Mouse (Mus musculus) gastrocnemius, postnatal 14 days (tissue): Measurements from ENCODE around the gene Brox. TPM values are rescaled to one million over a fixed set of nuclear protein-coding genes. Genes with fewer than 3 reads are reported as not detected.

Experiments
- DNase-seq: peaks from one replicate; pipeline ENCODE4 v3.0.0; 2021; ENCODE audit warnings: mixed read lengths
- intact Hi-C: fragments of 180-260 bp; cut with DNase I; formaldehyde crosslinking; loops from one replicate; pipeline ENCODE4 v1.15.1; 2025; ENCODE audit warnings: low total_unique reads
- total RNA-seq, 2 experiments: library from RNA; stranded (reverse); gene quantifications; 2 replicates each; pipeline ENCODE4 v1.2.3; 2021

Gene Brox
- total RNA-seq, 2 experiments from 2014 or later: 17.7 to 19.5 TPM

DNA sequence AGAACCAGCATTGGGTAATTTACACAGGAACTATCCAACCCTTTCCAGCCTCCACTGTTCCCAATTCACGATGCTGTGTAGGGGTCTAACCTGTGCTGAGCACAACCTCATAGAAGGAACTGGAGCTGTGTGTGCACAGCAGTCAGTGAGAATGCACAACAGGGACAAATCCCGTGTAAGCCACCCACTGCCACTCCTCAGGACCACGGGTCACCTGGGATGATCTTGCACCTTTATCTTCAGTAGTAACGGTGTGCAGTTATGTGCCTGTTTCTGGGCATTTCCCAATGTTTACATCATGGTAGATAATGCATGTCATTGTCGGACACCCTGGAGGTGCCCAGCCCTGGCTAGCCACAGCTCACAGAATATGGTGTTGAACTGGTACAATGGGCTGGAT, 21.3 kb downstream of the Brox start:
- intact Hi-C loops: no loop called here

DNA sequence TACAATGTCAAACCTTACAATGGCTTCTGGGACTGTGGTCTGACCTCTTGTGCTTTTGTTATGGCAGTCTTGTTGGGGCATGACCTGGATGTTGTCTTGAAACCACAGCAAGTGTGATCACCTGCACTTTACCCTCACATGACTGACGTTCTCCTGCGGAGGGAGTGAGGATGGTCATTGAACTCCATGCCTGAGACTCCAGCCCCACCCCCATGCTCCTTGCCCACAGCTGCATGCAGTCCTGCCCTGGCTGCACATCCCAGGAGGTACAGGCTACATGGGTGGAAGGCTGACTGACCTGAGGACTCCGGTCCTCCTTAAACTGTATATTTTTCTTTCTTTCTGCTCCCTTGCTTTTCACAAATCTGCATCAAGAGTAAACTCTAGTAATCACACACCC, 22.7 kb downstream of the Brox start:
- intact Hi-C loops: no loop called here
- DNase-seq: no peak

More for the DNA sequence above, 21.3 kb downstream of the Brox start:
- DNase-seq: no peak

DNA sequence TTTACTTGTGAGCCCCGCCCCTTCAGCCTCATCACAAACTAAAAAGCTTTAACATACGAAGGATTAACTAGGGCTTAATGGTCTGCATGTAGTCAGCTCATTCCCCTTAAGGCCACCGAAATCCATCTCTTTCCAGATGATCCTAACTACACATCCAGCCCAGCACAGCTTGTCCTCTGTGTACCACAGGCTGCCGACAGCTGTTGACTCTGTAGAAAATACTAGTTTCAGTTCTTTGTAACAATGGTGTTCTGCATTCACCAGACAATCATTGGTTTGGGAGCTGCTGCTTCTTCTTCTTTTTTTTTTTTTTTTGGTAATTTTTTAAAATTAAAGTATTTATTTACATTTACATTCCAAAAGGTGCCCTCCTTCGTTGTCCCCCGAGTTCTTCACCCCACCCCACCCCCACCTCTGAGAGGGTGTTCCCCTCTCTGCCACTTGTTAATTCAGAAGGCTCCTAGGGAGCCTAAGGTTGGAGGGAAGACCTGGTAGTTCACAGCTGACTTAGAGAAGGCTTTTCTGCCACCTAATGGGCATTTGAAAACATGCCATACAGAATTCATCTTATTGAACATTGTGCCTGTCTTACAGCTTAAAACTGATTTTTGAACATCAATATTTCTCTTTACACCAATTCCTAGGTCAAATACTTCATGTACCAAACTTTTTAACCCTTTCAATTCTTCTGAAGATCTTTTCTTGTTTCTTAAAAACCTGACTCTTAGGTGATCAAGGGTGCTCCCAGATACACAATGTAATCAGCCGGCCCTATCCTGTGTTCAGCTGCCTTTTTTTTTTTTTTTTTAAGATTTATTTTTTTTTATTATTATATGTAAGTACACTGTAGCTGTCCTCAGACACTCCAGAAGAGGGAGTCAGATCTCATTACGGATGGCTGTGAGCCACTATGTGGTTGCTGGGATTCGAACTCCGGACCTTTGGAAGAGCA, 23.9 kb downstream of the Brox start:
- intact Hi-C loops: no loop called here
- no peak for DNase-seq

DNA sequence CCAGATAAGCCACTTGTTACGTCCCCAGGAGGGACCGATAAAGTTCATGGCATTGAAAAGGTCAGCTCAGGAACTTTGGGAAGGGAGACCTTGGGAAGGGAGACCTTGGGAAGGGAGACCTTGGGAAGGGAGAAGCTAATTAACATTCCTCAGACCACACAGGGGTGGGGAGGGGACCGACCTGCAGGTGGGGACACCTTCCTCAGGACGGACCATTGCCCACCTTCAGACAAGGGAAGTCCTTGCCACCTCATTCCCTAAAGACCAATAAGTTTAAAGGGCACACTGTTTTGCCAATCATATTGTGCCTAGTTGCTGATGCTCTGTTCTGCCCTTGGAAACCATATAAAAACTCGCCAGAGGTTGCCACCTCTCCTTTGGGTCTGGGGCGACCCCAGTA, 29.4 kb downstream of the Brox start:
- intact Hi-C loops: no loop called here
- DNase-seq: no peak

DNA sequence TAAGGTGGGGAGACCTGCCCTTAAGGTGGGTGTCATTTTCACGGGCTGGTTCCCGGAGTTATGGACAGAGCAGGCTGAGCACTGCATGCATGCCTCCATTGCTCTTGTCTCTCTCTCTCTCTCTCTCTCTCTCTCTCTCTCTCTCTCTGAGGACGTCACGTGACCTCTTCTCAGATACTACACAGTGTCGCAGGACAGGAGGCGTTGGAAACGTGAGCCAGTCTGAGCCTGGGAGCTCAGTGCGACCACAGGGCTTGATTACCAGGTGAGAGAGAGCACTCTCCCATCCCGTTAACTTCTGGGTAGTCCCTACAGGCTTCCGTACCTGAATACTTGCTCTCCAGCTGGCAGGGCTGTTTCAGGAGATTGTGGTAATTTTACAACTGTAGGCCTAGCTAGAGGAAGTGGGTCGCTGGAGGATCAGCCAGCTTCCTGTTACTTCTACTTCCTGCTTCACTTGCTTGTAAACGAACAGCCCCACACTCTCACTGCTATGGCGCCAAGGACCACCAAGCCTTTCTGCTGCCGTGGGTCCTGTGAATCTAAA, 31.1 kb downstream of the Brox start:
- intact Hi-C loops: no loop called here
- no peak for DNase-seq

DNA sequence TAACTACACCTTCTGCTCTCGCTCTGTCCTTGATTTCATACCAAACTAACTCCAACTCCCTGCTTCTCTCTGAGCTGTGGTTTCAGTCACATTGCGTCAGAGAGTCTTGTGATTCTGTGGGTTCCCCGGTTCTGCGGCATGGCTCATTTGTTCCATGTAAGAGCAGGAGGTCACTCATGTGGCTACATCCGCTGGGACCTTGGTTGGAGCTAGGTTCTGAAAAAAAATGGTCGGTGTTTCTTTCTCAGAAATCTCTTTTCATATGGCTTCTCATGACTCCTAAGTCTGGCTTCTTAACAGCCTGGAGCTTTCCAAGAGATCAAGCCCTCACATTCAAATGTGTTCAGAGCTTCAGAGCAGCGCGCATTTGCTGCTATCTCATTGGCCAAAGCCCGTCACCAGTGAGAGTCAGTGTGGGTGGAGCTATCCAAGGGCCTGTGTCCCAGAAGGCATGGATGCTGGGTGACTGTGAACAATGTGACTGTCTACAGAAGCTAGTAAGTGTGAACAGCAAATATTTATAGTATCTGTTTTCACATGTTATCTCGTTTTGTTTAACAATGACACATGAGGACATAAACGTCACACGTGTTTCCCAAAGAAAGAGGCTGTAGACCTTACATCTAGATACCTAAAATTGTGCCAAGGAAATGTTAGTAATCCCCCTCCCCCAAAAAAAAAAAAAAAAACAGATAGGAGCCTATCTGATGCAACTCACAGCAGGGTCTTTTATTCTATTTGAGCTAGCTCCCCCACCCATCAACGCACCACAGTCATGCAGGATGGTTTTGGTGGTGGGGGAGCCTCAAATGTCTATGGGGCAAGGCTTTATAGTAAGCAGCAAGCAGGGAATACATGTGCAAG, 32.7 kb downstream of the Brox start:
- intact Hi-C loops: no loop called here
- DNase-seq: no peak

DNA sequence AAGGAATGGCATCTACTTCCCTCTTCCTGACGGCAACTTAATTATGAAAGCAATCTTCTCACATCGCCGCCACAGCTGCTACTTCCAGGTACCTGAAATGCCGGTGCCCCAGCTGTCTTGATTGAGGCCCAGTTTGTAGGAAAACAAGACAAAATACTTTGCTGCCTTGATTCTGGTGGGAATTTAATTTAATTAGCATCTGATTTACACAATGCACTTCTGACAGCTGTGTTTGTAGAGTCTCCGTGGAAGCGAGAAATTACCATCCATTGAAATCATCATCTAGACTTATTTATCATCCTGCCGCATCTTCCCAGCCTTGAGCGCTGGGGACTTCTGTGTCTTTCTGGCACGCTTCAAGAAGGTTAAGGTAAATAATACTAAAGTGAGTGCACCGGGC, 44.5 kb downstream of the Brox start:
- DNase-seq: no peak

DNA sequence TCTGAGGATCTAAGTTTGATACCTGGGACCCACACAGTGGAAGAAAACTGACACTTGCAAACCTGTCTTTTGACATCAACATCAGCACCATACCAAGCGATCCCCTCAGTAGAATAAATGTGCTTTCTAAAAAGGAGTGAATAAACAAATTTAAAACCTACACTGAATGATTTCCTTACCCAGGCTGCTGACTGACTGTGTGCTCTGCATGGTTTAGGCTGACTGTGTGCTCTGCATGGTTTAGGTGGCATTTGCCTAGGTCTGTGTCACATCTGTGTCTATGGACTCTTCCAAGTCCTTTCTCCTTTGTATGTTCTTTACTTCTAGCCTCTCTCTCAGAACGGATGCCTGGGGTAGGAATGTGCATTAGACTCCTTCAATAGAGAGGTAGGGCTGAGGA, 45.3 kb downstream of the Brox start:
- intact Hi-C loops: no loop called here
- no peak for DNase-seq

More for the DNA sequence above, 44.5 kb downstream of the Brox start:
- intact Hi-C loops: no loop called here

DNA sequence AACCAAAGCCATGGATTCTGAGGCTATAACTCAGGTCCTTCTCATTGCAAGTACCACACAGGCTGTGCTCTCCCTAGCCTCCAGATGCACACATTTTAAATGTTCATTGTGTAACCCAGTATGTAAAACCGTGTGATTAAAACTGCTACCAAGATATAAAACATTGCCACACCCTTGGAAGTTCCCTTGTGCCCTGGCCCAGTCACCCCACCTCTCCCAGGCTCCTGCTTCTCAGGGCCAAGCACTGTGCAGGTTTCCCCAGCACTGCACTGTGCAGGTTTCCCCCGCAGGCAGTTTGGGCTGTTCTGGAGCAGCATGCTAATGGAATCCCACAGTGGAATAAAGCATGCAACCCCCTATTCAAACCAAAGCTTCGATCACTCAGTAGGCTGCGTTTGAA, 46.5 kb downstream of the Brox start:
- DNase-seq: no peak
- intact Hi-C loops: no loop called here

DNA sequence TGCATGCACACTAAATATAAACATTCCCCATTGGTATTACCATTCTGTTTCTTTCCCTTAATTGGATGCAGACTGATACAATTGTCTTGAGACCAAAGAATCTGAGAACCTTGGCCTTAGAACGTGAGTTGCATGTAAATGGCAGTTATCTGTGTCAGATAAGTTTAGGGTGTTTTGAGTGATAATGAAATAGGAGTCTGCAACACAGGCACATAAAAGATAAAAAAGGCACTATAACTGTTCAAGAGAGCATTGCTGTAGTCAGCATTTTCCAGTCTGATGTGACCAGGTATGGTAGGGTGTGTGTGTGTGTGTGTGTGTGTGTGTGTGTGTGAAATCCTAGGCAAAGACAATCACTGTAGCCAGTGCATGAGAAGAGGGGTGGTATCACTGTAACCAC, 48.9 kb downstream of the Brox start:
- intact Hi-C loops: no loop called here
- DNase-seq: no peak

DNA sequence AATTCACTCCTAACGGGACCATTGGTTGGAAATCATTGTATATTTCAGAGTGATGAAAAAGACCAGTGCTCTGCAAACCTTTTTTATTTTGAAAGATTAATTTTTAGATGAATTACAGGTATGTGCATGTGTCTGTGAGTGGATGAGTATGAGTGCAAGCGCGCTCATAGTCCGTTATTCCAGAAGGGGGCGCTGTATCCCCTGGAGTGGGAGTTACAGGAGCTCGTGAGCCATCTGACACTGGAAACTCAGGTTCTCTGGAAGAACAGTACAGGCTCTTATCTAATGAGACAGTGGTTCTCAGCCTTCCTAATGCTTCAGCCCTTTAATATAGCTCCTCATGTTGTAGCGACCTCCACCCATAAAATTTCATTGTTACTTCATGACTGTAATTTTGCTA, 53.8 kb downstream of the Brox start:
- no peak for DNase-seq
- intact Hi-C loops: no loop called here

DNA sequence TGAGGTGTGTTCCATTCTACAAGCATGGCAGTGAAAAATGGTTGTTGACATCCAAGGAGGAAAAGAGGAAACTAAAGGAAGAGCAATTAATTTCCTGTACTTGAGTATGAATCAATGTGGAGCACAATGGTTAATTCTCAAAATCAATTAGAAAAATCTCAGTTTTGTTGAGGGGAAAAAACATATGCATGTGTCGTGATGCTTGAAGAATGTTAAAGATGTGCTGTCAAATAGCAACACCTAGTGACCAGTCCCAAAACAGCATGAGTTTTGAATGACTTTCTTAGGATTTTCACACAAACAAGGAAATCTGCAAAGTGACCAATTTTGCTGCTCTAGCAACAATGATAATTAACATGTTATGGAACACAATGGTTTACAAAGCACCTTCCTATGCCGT, 59.2 kb downstream of the Brox start:
- DNase-seq: no peak
- intact Hi-C loops: loop anchor here (10.0 kb wide), 1 partner anchor 683 kb away; no protein-coding TSS in a partner anchor

DNA sequence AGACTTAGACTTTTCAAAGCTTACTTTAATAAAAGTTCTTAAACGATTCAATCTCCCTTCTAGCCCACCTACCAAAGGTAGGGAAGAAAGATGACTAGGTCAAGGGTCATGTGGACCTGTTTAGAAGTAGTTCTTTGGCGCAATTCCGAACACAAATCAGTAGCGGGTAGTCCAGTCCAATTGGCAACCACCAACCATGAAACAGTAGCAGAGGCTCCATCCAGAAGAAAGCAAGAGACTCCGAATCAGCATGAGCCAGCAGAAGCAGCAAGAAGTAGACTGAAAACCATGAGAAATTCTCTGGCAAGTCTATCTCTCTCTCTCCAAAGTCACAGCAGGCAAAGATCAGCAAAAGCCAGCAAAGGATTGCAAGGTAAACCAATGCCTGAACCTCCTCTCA, 60.6 kb downstream of the Brox start:
- intact Hi-C loops: loop anchor here (10.0 kb wide), 1 partner anchor 682 kb away; no protein-coding TSS in a partner anchor
- no peak for DNase-seq

DNA sequence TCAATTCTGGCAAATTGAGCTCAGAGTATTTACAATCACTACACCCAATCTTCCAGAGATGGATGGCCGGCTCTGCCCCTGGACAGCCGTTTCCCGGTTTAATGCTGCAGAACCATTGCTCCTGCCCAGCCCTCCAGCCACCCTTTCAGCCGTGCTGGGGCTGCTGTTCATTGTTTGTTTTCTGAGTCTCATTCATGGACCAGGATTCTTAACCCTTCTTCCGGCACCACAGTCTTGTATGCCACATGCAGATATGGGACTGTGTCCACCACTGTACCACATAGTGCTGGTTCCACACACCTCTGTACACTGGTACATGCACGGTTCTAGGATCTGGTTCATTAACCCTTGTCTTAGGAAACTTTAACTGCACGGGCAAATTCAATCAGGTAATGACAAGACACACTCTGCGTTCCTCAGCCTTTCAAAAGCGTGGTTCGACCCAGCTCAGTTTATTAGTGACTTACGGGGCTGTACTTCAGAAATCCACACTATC, 63.3 kb downstream of the Brox start:
- no peak for DNase-seq
- intact Hi-C loops: loop anchor here (10.0 kb wide), 1 partner anchor 679 kb away; no protein-coding TSS in a partner anchor

DNA sequence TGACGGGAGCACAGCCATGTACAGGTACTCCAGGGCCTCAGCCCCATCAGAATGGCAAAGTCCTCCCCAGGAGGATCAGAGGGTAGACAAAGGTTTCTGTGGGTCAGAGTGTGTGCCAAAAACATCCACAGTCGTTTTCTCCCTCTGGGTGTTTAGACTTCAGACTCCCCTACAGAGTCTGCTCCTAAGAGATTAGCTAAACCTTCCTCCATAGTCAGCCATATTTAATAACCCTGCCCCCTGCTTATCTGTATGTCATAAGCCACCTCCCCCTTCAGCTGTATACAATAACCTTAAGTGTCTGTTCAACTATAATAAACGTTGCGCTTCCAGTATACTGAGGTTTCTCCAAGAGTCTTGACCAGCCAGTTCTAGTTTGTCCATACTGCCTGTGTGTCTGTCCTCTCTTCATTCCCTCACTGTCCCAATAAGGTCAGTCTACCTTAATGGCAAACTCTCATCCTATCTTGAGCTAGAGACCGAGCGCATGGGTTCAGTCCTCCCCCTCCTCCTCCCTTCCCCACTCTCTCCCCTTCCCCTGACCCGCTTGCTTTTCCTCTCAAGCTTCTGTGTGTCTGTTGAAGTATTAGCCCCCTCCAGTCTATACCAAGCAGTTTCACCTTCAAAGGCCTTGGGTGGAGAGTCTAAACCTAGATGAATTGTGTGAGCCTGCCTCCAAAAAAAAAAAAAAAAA, 63.9 kb downstream of the Brox start:
- intact Hi-C loops: loop anchor here (10.0 kb wide), 1 partner anchor 678 kb away; no protein-coding TSS in a partner anchor
- DNase-seq: no peak

DNA sequence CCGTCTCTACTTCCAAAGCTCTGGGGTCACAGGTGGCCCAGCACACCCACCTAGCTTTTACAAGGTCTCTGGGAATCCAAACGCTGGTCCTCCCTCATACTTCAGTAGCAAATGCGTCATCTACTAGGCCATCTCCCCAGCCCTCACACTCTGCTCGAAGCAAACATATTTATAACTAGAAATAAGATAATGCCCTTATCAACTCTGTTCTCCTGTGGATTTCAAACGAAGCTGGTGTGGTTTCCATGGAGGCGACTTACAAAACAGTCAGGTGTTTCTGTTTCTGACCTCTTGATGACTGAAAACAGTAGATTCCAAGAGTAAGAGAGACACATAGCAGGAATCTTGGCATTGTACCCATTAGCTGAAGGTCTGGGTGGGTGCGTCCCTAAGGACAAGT, 69.6 kb downstream of the Brox start:
- no peak for DNase-seq
- intact Hi-C loops: no loop called here
